Mouse (Mus musculus) midbrain, embryonic 11.5 days (tissue): ENCODE measurements around the gene Pan2. TPM values are rescaled to one million over a fixed set of nuclear protein-coding genes. Genes with fewer than 3 reads are reported as not detected.
"Not testable (repeated sequence)": the region's sequence is repeated elsewhere in the genome, so short reads cannot be mapped to it uniquely, and the experiment has no call there.

Experiments used
- ATAC-seq: fragments of 200-750 bp; cut with Nextera tagmentation; 2 replicates; pipeline ENCODE4 v1.8.0; 2017; ENCODE audit warnings: moderate TSS enrichment, moderate library complexity; ENCODE audit not compliant: low FRiP score
- DNase-seq: peaks from one replicate; pipeline ENCODE4 v3.0.0; 2015; ENCODE audit warnings: low spot score; ENCODE audit errors: missing footprints
- H3K27ac ChIP-seq: fragments of 300-500 bp; sonication (generic); 2 replicates; pipeline ENCODE4 v1.5.1; 2014; ENCODE audit warnings: low read depth, low read length
- H3K27me3 ChIP-seq: fragments of 300-500 bp; sonication (generic); 2 replicates; pipeline ENCODE4 v1.6.1; 2014; ENCODE audit warnings: mild to moderate bottlenecking, low read length, moderate library complexity, mixed read lengths; ENCODE audit not compliant: control insufficient read depth, insufficient read depth
- H3K36me3 ChIP-seq: fragments of 300-500 bp; sonication (generic); 2 replicates; pipeline ENCODE4 v1.6.1; 2014; ENCODE audit warnings: mild to moderate bottlenecking, low read length, moderate library complexity, mixed read lengths; ENCODE audit not compliant: control insufficient read depth, insufficient read depth
- H3K4me1 ChIP-seq: fragments of 300-500 bp; sonication (generic); 2 replicates; pipeline ENCODE4 v1.6.1; 2014; ENCODE audit warnings: low read length; ENCODE audit not compliant: control insufficient read depth, insufficient read depth
- H3K4me2 ChIP-seq: fragments of 300-500 bp; sonication (generic); 2 replicates; pipeline ENCODE4 v1.6.1; 2014; ENCODE audit warnings: mild to moderate bottlenecking, moderate library complexity
- H3K4me3 ChIP-seq: fragments of 300-500 bp; sonication (generic); 2 replicates; pipeline ENCODE4 v1.5.1; 2014; ENCODE audit warnings: low read depth, low read length
- H3K9ac ChIP-seq: fragments of 300-500 bp; sonication (generic); 2 replicates; pipeline ENCODE4 v1.6.1; 2014; ENCODE audit warnings: low read length
- H3K9me3 ChIP-seq: fragments of 300-500 bp; sonication (generic); 2 replicates; pipeline ENCODE4 v1.6.1; 2016; ENCODE audit warnings: low read length; ENCODE audit not compliant: control insufficient read depth
- WGBS: fragments of 180-500 bp; shearing (Covaris S2); extraction: QIAGEN DNeasy Blood & Tissue Kit; methylation state at CpG from one replicate; pipeline ENCODE4 v1.1.7; 2014; 5-methylcytosine and 5-hydroxymethylcytosine counted together
- polyA plus RNA-seq: library from polyadenylated mRNA; unstranded; fragments of >200 nt; fragmentation: Nextera tagmentation; extraction: Ambion mirVana; gene quantifications from 2 replicates; pipeline ENCODE4 v1.2.1, GENCODE M21; 2014

Pan2 gene
- 37.2 and 37.5 TPM in 2 replicates for polyA plus RNA-seq

DNA sequence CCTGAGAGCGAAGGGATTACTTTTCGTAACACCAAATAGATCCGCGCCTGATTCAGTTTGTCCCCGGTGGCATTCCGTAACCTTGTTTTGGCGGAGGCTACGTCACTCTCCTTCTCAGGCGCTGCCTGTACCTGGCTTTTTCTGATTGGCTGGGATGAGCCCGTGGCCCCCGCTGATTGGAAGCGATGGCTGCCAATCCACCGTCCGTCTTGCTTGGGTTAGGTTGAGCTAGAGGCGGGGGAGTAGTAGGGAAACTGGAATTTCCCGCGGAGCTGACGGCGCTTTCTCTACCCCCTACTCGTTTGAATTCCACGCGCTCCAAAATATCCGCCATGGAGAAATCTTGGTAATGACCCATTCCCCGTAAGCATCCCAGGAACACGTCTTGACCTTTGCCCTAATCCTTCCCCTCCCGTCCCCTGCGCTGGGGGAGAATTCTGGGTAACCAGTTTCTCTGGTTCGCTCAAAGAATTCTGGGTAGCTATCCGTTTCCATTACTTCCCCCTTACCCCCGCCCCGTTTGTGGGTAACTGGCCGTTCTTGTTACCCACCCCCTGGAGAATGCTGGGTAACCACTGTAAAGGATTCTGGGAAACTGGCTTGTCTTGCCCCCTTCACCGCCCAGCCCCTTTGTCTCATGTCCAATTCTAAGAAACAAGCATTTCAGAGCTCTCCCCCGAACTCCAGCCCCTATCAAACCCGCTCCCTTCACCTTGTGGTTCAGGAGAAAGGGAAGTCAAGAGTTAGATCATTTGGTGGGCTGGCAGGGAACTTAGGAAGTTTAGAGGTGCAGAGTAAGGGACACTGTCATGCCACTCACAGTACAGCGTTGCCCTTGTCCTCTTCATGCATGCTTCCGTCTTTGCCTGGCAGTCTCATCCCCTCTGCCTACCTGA lies at the start of gene Pan2:
TSS of gene Pan2 (plus strand) at position 210 of the 896 bp plus-strand sequence.
- no peaks in the 10 kb centered on the region for H3K27me3 ChIP-seq
- DNase-seq (peak; percentile 100), ATAC-seq (peak; percentile 99)
- peaks cover 3% of the 10 kb centered on the region; the same call in 1 of the 2 replicates for H3K36me3 ChIP-seq
- 3% methylated on average over 37 of the region's 37 CpGs for WGBS
- H3K9ac ChIP-seq, result peak within 1 kb of the TSS; percentile 76
- H3K27ac ChIP-seq, result peak within 1 kb of the TSS; percentile 73
- peaks cover 11% of the 10 kb centered on the region for H3K4me1 ChIP-seq
- peak within 1 kb of the TSS; percentile 65 for H3K4me2 ChIP-seq
- no peaks in the 10 kb centered on the region for H3K9me3 ChIP-seq
- peak within 1 kb of the TSS; percentile 40 for H3K4me3 ChIP-seq

DNA sequence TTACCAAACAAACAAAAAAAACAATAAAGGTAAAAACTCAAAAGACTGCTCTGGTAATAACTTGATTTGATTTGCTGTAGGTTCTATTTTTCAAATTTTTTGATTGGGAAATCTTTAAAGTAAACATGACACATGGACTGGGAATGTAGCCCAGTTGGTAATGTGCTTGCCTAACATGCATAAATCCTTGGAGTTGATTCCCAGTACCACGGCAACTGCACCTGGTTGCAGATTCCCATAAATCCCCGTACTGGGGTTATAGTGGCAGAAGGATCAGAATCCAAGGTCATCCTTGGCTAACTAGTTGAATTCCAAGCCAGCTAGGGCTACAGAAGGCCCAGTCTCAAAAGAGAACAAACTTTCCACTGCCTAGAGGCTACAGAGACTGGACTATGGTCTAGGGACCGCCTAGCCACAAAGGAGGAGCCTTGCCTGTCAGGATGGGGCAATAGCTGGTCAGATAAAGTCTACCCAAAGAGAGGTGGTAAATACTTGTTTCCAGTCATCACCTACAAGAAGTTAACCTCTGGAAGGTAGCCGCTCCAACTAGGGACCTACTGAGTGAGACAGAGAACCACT lies 49.4 kb upstream of the Pan2 start, which contains the start of gene Apon:
TSS of gene Apon (plus strand) at position 420 of the 579 bp plus-strand sequence.
- Histone ChIP-seq H3K4me1 (no peaks in the 10 kb centered on the region), H3K27ac (no peak within 1 kb of the TSS), H3K27me3 (no peaks in the 10 kb centered on the region), H3K9me3 (no peaks in the 10 kb centered on the region), H3K36me3 (peaks cover 12% of the 10 kb centered on the region), H3K4me2 (no peak within 1 kb of the TSS), H3K4me3 (no peak within 1 kb of the TSS), H3K9ac (no peak within 1 kb of the TSS)
- DNase-seq (no peak), ATAC-seq (no peak)
- WGBS, result 88% methylated on average over 4 of the region's 4 CpGs

DNA sequence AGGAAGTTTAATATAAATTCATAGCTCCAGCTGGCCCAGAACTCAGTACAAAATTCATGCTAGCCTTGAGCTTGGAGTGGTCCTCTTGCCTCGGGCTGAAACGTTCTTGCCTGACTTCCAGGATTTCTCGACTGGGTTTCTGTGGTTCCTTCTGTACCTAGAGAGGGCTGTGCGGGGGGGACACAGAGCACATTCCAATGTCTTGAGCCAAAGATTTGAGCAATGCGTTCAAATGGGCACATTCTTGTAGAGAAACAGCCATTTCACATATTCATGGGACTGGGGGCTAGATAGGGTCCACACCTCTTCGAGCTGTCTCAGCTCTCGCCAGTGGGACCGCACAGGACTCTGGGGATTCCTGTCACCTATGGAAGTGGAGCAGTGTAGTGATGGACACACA lies 47.2 kb upstream of the Pan2 start:
- peaks cover 4% of the 10 kb centered on the region for H3K36me3 ChIP-seq
- no peaks in the 10 kb centered on the region for H3K9me3 ChIP-seq
- H3K9ac ChIP-seq, result no peak overlapping the region
- no peak overlapping the region for H3K4me3 ChIP-seq
- no peak overlapping the region for H3K27ac ChIP-seq
- H3K4me2 ChIP-seq, result no peak overlapping the region
- no peaks in the 10 kb centered on the region for H3K27me3 ChIP-seq
- DNase-seq (no peak), ATAC-seq (no peak)
- H3K4me1 ChIP-seq, result no peaks in the 10 kb centered on the region
- 87% methylated on average over 8 of the region's 8 CpGs for WGBS

DNA sequence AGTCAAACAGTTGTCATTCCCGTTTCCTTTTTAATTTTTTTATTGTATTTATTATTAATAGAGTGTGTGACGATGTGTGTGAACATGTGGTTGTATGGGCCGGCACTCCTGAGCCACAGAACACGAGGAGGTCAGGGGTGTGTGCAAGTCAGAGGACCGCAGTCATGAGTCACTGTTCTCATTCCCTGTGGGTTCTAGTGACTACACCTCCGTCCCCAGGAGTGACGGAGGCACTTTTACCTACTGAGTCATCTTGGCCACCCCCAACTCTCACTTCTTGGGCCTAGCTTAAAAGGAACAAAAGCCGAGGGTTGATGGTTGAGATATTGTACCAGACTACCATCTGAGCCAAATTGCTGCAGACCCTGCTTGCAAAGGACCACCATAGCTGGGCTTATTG lies 46.8 kb upstream of the Pan2 start:
- WGBS, result 91% methylated on average over 8 of the region's 8 CpGs

DNA sequence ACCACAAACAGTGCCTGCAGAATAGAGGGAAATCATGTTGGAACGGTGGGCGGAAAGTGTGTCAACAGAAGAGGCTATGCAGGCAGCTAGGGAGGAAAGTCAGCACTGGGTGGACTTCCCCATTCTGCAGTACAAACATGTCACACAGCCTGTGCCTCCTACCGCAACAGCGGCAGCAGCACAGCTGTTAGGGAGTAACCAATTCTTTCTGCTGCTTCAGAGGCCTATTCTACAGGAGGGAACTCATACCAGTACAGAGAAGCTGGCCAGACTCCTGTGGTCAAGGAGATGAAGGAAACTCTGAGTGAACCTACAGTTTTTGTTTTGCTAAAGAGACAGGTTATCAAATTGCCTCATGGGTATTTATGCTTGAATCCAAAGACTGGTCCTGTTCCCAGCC lies 44.2 kb upstream of the Pan2 start:
- Histone ChIP-seq H3K27me3 (no peaks in the 10 kb centered on the region), H3K36me3 (no peaks in the 10 kb centered on the region), H3K4me1 (no peaks in the 10 kb centered on the region), H3K9ac (no peak overlapping the region), H3K9me3 (no peaks in the 10 kb centered on the region), H3K27ac (no peak overlapping the region), H3K4me2 (no peak overlapping the region), H3K4me3 (no peak overlapping the region)
- WGBS, result 86% methylated on average over 4 of the region's 4 CpGs
- ATAC-seq, result no peak
- DNase-seq, result no peak

More for the DNA sequence above, 46.8 kb upstream of the Pan2 start:
- H3K9me3 ChIP-seq, result no peaks in the 10 kb centered on the region
- no peak overlapping the region for H3K4me2 ChIP-seq
- H3K36me3 ChIP-seq, result peaks cover 4% of the 10 kb centered on the region; the same call in 1 of the 2 replicates
- ATAC-seq (no peak), DNase-seq (no peak)
- H3K27me3 ChIP-seq, result no peaks in the 10 kb centered on the region
- no peak overlapping the region for H3K9ac ChIP-seq
- H3K4me1 ChIP-seq, result no peaks in the 10 kb centered on the region
- no peak overlapping the region for H3K27ac ChIP-seq
- no peak overlapping the region for H3K4me3 ChIP-seq

DNA sequence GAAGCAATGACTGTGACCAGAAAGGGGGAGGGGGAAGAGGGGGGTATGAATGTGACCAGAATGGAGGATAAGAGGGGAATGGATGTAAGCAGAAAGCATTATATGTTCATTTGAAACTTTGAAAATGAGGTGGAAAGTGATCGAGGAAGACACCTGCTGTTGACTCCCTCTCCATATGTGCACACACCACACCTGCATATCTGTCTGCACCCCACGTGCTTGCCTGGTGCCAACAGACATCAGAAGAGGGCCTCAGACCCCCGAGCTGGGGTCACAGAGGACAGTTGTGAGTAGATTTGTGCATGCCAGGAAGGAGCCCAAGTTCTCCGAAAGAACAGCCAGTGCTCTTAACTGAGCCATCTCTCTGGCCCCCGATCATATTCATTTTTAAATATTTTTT lies 43.2 kb upstream of the Pan2 start:
- H3K4me2 ChIP-seq, result no peak overlapping the region
- H3K36me3 ChIP-seq, result no peaks in the 10 kb centered on the region
- 89% methylated on average over 5 of the region's 5 CpGs for WGBS
- no peak overlapping the region for H3K4me3 ChIP-seq
- no peak for DNase-seq
- no peaks in the 10 kb centered on the region for H3K27me3 ChIP-seq
- H3K9ac ChIP-seq, result no peak overlapping the region
- no peaks in the 10 kb centered on the region for H3K9me3 ChIP-seq
- no peak for ATAC-seq
- no peaks in the 10 kb centered on the region for H3K4me1 ChIP-seq
- H3K27ac ChIP-seq, result no peak overlapping the region

DNA sequence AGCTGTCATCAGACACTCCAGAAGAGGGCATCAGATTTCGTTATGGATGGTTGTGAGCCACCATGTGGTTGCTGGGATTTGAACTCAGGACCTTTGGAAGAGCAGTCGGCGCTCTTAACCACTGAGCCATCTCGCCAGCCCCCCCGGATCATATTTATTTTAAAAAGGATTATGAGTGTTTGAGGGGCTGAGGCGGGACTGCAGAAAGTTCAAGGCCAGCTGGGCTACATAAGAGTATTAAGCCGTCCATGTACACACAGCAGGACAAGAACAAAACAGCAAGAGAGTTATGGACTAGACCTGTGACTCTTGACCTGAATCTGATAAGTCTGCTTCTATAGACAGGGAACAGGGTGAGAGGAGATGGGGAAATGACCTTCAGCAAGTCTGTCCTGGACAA lies 42.8 kb upstream of the Pan2 start:
- 90% methylated on average over 7 of the region's 7 CpGs for WGBS
- not testable (repeated sequence) for H3K4me1 ChIP-seq, H3K4me2 ChIP-seq, H3K9me3 ChIP-seq, H3K4me3 ChIP-seq, H3K27me3 ChIP-seq, H3K9ac ChIP-seq, ATAC-seq, H3K36me3 ChIP-seq, DNase-seq, H3K27ac ChIP-seq

DNA sequence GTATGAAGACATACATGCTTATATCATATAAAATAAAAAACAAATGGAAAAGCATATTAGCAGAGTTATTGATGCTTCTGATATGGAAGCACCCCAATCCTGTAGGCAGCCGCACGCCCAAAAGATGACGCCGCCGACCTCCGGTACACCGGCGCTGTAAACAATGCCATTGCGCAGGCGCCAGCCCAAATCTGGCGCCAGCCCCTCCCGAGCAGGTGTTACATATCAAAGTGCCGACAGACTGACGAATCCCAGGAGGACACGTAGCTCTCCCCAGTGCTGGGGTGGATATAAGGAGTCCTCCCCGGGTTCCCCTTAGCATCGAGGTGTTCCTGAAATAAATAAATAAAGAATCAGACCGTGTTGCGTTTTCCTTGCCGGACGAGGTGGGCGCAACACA lies 40.8 kb upstream of the Pan2 start:
- DNase-seq (no peak), ATAC-seq (no peak)
- Histone ChIP-seq H3K27ac (no peak overlapping the region), H3K4me2 (no peak overlapping the region), H3K9ac (no peak overlapping the region), H3K27me3 (no peaks in the 10 kb centered on the region), H3K4me3 (no peak overlapping the region), H3K9me3 (no peaks in the 10 kb centered on the region), H3K36me3 (no peaks in the 10 kb centered on the region), H3K4me1 (no peaks in the 10 kb centered on the region)
- 84% methylated on average over 22 of the region's 22 CpGs for WGBS
